Mouse (Mus musculus): Measurements from ENCODE around the gene Pdgfc.

The Pdgfc gene

GRCm38 (mm10) chr3:81036151-81036553 is at the start of gene Pdgfc:
Pdgfc (plus strand) TSS chr3:81036416.
- DNase-seq, result no peak

- DNase-seq, result no peak
Measured at GRCm38 (mm10) chr3:81009245-81009644, 27.0 kb upstream of the Pdgfc start.

- DNase-seq, result no peak
Measured at GRCm38 (mm10) chr3:81009899-81010298, 26.3 kb upstream of the Pdgfc start.

- DNase-seq, result no peak
Measured at GRCm38 (mm10) chr3:81017385-81018051, 18.7 kb upstream of the Pdgfc start.

GRCm38 (mm10) chr3:81020064-81020463 is 16.2 kb upstream of the Pdgfc start:
- DNase-seq, result peak; percentile 18

GRCm38 (mm10) chr3:81021783-81022182 is 14.4 kb upstream of the Pdgfc start:
- DNase-seq, result no peak

- DNase-seq, result no peak
Measured at GRCm38 (mm10) chr3:81022266-81022665, 13.9 kb upstream of the Pdgfc start.

GRCm38 (mm10) chr3:81022845-81023244 is 13.4 kb upstream of the Pdgfc start:
- DNase-seq, result no peak

GRCm38 (mm10) chr3:81023568-81023967 is 12.6 kb upstream of the Pdgfc start:
- DNase-seq, result no peak

GRCm38 (mm10) chr3:81025568-81026213 is 10.5 kb upstream of the Pdgfc start:
- no peak for DNase-seq

GRCm38 (mm10) chr3:81028361-81028760 is 7.9 kb upstream of the Pdgfc start:
- DNase-seq, result no peak

- DNase-seq, result no peak
Measured at GRCm38 (mm10) chr3:81029321-81029720, 6.9 kb upstream of the Pdgfc start.

- no peak for DNase-seq
Measured at GRCm38 (mm10) chr3:81029909-81030308, 6.3 kb upstream of the Pdgfc start.

- DNase-seq, result no peak
Measured at GRCm38 (mm10) chr3:81030311-81030710, 5.9 kb upstream of the Pdgfc start.

- no peak for DNase-seq
Measured at GRCm38 (mm10) chr3:81032014-81032413, 4.2 kb upstream of the Pdgfc start.

GRCm38 (mm10) chr3:81034336-81035102 is 1.7 kb upstream of the Pdgfc start:
- DNase-seq, result no peak

- DNase-seq, result peak; percentile 26
Measured at GRCm38 (mm10) chr3:81036554-81037311, 517 bp downstream of the Pdgfc start.

- peak; percentile 16 for DNase-seq
Measured at GRCm38 (mm10) chr3:81037312-81037859, 1.2 kb downstream of the Pdgfc start.

GRCm38 (mm10) chr3:81039131-81039653 is 3.0 kb downstream of the Pdgfc start:
- peak; percentile 34 for DNase-seq

GRCm38 (mm10) chr3:81044653-81045343 is 8.6 kb downstream of the Pdgfc start:
- no peak for DNase-seq

GRCm38 (mm10) chr3:81045344-81046050 is 9.3 kb downstream of the Pdgfc start:
- DNase-seq, result no peak

All from cerebellum, adult 9-10 months (tissue).